Mouse (Mus musculus) gastrocnemius, postnatal 10 days (tissue): Measurements from ENCODE around the gene Mllt1. TPM values are rescaled to one million over a fixed set of nuclear protein-coding genes. Genes with fewer than 3 reads are reported as not detected.
A peak's percentile ranks its signal among the peaks of the same experiment; 100 is the strongest.

Source experiments
- DNase-seq: peaks from one replicate; pipeline ENCODE4 v3.0.0; 2021; ENCODE audit warnings: mixed read lengths
- total RNA-seq, 2 experiments: library from RNA; stranded (reverse); gene quantifications; 2 replicates each; pipeline ENCODE4 v1.2.3; 2021

Gene Mllt1
- total RNA-seq, 2 experiments from 2014 or later = 15.5 to 23.1 TPM

- DNase-seq = no peak
Measured at GRCm38 (mm10) chr17:56883612-56884011, 51.6 kb downstream of the Mllt1 start.

- no peak for DNase-seq
Measured at GRCm38 (mm10) chr17:56877426-56877825, 57.8 kb downstream of the Mllt1 start.

GRCm38 (mm10) chr17:56876981-56877380, 58.2 kb downstream of the Mllt1 start:
- DNase-seq = no peak

GRCm38 (mm10) chr17:56876465-56876864, 58.8 kb downstream of the Mllt1 start:
- no peak for DNase-seq

GRCm38 (mm10) chr17:56874936-56875651, 60.1 kb downstream of the Mllt1 start, which contains the start of gene 1700061G19Rik:
Gene 1700061G19Rik, plus strand, starts transcription at chr17:56875477.
- no peak for DNase-seq

- no peak for DNase-seq
Measured at GRCm38 (mm10) chr17:56874237-56874636, 61.0 kb downstream of the Mllt1 start, which contains the start of gene Acsbg2. Gene Acsbg2, minus strand, starts transcription at chr17:56874447.

GRCm38 (mm10) chr17:56872512-56872911, 62.7 kb downstream of the Mllt1 start:
- no peak for DNase-seq

GRCm38 (mm10) chr17:56871767-56872166, 63.4 kb downstream of the Mllt1 start:
- no peak for DNase-seq

- no peak for DNase-seq
Measured at GRCm38 (mm10) chr17:56870287-56870953, 64.8 kb downstream of the Mllt1 start.

GRCm38 (mm10) chr17:56869481-56869977, 65.7 kb downstream of the Mllt1 start:
- DNase-seq = no peak

- DNase-seq = peak; percentile 20
Measured at GRCm38 (mm10) chr17:56866071-56866470, 69.1 kb downstream of the Mllt1 start.

- DNase-seq = no peak
Measured at GRCm38 (mm10) chr17:56861197-56861596, 74.0 kb downstream of the Mllt1 start.

- no peak for DNase-seq
Measured at GRCm38 (mm10) chr17:56858922-56859321, 76.3 kb downstream of the Mllt1 start.

GRCm38 (mm10) chr17:56858216-56858615, 77.0 kb downstream of the Mllt1 start:
- DNase-seq = peak; percentile 75

- no peak for DNase-seq
Measured at GRCm38 (mm10) chr17:56855421-56855820, 79.8 kb downstream of the Mllt1 start.

GRCm38 (mm10) chr17:56851167-56851566, 84.0 kb downstream of the Mllt1 start:
- no peak for DNase-seq

GRCm38 (mm10) chr17:56849710-56850109, 85.5 kb downstream of the Mllt1 start:
- DNase-seq = no peak

- no peak for DNase-seq
Measured at GRCm38 (mm10) chr17:56848785-56849184, 86.4 kb downstream of the Mllt1 start.

GRCm38 (mm10) chr17:56843678-56844077, 91.5 kb downstream of the Mllt1 start:
- DNase-seq = no peak
